8 mouse cellular contexts compared by ENCODE assay signal in the genomic region with DNA sequence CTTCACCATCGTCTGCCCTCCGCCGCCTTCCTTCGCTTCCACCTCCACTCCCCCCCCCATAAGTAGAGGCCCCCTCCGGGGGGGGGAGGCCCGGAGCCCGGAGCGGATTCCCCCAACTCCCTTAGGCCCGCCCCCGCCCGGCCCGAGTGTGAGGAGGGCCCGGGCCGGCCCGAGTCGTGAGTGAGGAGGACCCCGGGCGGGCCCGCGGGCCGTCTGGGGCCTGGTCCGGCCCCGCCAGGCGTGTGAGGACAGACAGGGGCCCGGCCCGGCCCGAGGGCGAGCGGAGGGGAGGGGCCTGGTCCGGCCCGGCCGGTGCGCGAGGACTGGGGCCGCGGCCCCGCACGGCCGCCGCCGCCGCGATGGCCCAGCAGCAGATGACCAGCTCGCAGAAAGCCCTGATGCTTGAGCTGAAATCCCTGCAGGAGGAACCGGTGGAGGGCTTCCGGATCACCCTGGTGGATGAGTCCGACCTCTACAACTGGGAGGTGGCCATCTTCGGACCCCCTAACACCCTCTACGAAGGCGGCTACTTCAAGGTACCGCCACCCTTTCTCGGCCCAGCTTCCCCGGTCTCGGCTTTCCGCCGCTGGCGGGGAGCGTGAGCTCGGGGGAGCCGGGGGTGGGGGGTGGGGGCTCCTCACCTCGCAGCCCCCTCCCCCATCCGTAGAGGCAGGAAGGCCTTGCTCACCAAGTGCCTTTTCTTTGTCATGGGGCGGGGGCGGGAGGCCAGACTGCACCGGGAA. TPM values are rescaled to one million over a fixed set of nuclear protein-coding genes. Genes with fewer than 3 reads are reported as not detected.
A peak's percentile ranks its signal among the peaks of the same experiment; 100 is the strongest.
DNase-seq lines count a peak whose midpoint lies in the region; ATAC-seq and TF ChIP-seq lines count a peak whose summit lies in the region.

Gene Ube2r2, plus strand, starts transcription at position 33 of the 743 bp plus-strand sequence.

- DNase-seq in T-cell, adult 2 months (ENCODE audit: low spot score), result peak; percentile 46
- peak; percentile 56 to 66 for DNase-seq in cerebellum, postnatal 36 days
- DNase-seq in gastrocnemius, adult 18-20 months (ENCODE audit: low spot score), result peak; percentile 54
- DNase-seq in hindbrain, embryonic 14.5 days (ENCODE audit: low spot score), result peak; percentile 61
- peak; percentile 38 to 58 for DNase-seq in left cerebral cortex, adult 2 months (ENCODE audit: extremely low spot score in 1 of 2, low spot score in 2 of 2)
- peak; percentile 57 for DNase-seq in retina, postnatal 7 days (ENCODE audit: low read depth, low spot score)
- peak; percentile 62 for DNase-seq in urinary bladder, postnatal 14 days (ENCODE audit: low spot score)

- 0 out of 2 replicates have a peak, but pooled peaks cover 11% of the 10 kb centered on the region for H3K36me3 ChIP-seq in hindbrain, embryonic 14.5 days (replicated peaks; ENCODE audit: control insufficient read depth, insufficient read depth)
- H3K36me3 ChIP-seq in macrophage (ENCODE audit: inconsistent target), result no peaks in the 10 kb centered on the region

- H3K27me3 ChIP-seq in hindbrain, embryonic 14.5 days (ENCODE audit: control insufficient read depth, insufficient read depth, low read length), result no peaks in the 10 kb centered on the region

- peaks cover 19% of the 10 kb centered on the region; the same call in 1 of the 2 replicates for H3K4me1 ChIP-seq in hindbrain, embryonic 14.5 days (replicated peaks; ENCODE audit: control insufficient read depth, insufficient read depth, low read length)

- no peaks in the 10 kb centered on the region for H3K9me3 ChIP-seq in hindbrain, embryonic 14.5 days (ENCODE audit: control insufficient read depth, low read length)

- peak within 1 kb of the TSS; percentile 98 for H3K27ac ChIP-seq in hindbrain, embryonic 14.5 days
- H3K27ac ChIP-seq in left cerebral cortex, adult 2 months, result peak within 1 kb of the TSS; percentile 95
- peak within 1 kb of the TSS; percentile 87 for H3K27ac ChIP-seq in macrophage

- peak within 1 kb of the TSS; percentile 96 for H3K9ac ChIP-seq in hindbrain, embryonic 14.5 days

- peak; percentile 81 for ATAC-seq in hindbrain, embryonic 14.5 days (ENCODE audit: low FRiP score)

- under 1% methylated on average over 54 of the region's 65 CpGs for WGBS in hindbrain, embryonic 14.5 days
- WGBS in macrophage (ENCODE audit: missing documents), result 2% methylated on average over 59 of the region's 65 CpGs

- intact Hi-C loops in left cerebral cortex, adult 2 months (cut with DNase I), result loop anchor here (5.0 kb wide), 1 partner anchor 141 kb away; the partner anchor contains the start of gene Ubap2

- H3K4me3 ChIP-seq in hindbrain, embryonic 14.5 days (replicated peaks; ENCODE audit: low read length), result peak within 1 kb of the TSS; percentile 86
- H3K4me3 ChIP-seq in left cerebral cortex, adult 2 months, result peak within 1 kb of the TSS; percentile 58
- H3K4me3 ChIP-seq in macrophage (ENCODE audit: inconsistent target), result peak within 1 kb of the TSS; percentile 82

- no peak; the same call in 1 of the 2 replicates for TF ChIP-seq CTCF in left cerebral cortex, adult 2 months (IDR thresholded peaks at IDR 0.05)

- peak within 1 kb of the TSS; percentile 74 for H3K4me2 ChIP-seq in hindbrain, embryonic 14.5 days (replicated peaks)

- peaks cover 50% of the 10 kb centered on the region for H3K79me2 ChIP-seq in macrophage (ENCODE audit: inconsistent target)

RNA-seq across cellular contexts. Expression of gene Ube2r2, which starts in this region (rescaled TPM):
- 100 to 1,000 TPM; 154 to 205 TPM for total RNA-seq in gastrocnemius, adult 18-20 months (2021)
- 68.5 and 68.7 TPM in 2 replicates for polyA plus RNA-seq in hindbrain, embryonic 14.5 days (2014; fragmentation: Nextera tagmentation; extraction: Ambion mirVana)
- total RNA-seq in left cerebral cortex, adult 2 months (2021), result 10 to 100 TPM; 78.8 to 80.9 TPM
- total RNA-seq in macrophage (2018; cell fraction: chromatin; rRNA removed), result 10 to 100 TPM in 24 of 26 experiments, 1 to 10 TPM in 2; 8.8 to 55.2 (median 28.9) TPM
- 10 to 100 TPM; 35.6 to 62.8 (median 49.4) TPM for total RNA-seq in macrophage (2018; cell fraction: cytosol; rRNA removed)
- 10 to 100 TPM; 14.0 to 62.8 (median 30.6) TPM for total RNA-seq in macrophage (2018; cell fraction: nucleus; rRNA removed)
- 40.3 to 90.8 TPM (median 50.7 TPM) in 3 replicates for polyA plus RNA-seq in macrophage (2018)

Comparison
In these comparisons a context has a peak if more than half of its experiments do, and no peak if none do; other contexts are left out.
1. Peak in every context shown above with its lines: DNase-seq, ATAC-seq, H3K4me3 ChIP-seq and H3K27ac ChIP-seq.